In the genomic region with DNA sequence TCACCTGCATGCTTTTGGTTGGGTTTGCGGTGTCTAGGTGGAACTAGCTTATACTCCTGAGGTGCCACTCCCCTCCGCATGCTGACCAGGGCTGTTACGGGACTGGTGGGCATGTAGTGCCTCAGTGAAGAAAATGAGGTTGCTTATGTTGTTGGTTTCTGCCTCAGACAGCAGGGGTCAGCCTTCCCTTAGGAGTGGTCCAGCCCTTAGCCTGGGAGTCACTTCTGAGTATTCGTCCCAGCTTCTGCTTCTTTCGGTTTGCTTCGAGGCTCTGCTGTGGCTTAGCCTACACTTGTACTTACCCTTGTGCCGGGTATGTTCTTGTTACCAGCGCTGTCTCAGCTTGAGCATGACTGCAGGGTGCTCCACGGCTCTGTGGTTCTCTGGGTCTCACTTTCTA, we compare ENCODE assay signal across 7 mouse cellular contexts. TPM values are rescaled to one million over a fixed set of nuclear protein-coding genes. Genes with fewer than 3 reads are reported as not detected.
DNase-seq lines count a peak whose midpoint lies in the region; ATAC-seq lines count a peak whose summit lies in the region.

No protein-coding gene starts in this region.

- no peaks in the 10 kb centered on the region for H3K27me3 ChIP-seq in embryonic facial prominence, embryonic 14.5 days (replicated peaks; ENCODE audit: control insufficient read depth, insufficient read depth, low read length)
- H3K27me3 ChIP-seq in lung, embryonic 16.5 days (ENCODE audit: control insufficient read depth, insufficient read depth, low read depth, low read length) = no peaks in the 10 kb centered on the region

- ATAC-seq in activated CD4-positive, CD25-positive, alpha-beta regulatory T cell, adult 4 months = peak; percentile 57
- ATAC-seq in embryonic facial prominence, embryonic 14.5 days (ENCODE audit: low read depth) = peak; percentile 67
- peak; percentile 38; the same call in 1 of the 2 replicates for ATAC-seq in lung, embryonic 16.5 days (ENCODE audit: low read depth)

- WGBS in embryonic facial prominence, embryonic 14.5 days = 69% methylated on average over 9 of the region's 9 CpGs
- WGBS in lung, embryonic 16.5 days = 63% methylated on average over 9 of the region's 9 CpGs

- H3K9me3 ChIP-seq in embryonic facial prominence, embryonic 14.5 days (ENCODE audit: control insufficient read depth, low read length) = no peaks in the 10 kb centered on the region
- H3K9me3 ChIP-seq in lung, embryonic 16.5 days (ENCODE audit: control insufficient read depth, low read length) = no peaks in the 10 kb centered on the region

- no peaks in the 10 kb centered on the region for H3K36me3 ChIP-seq in embryonic facial prominence, embryonic 14.5 days (ENCODE audit: control insufficient read depth, insufficient read depth, low read length)
- no peaks in the 10 kb centered on the region for H3K36me3 ChIP-seq in lung, embryonic 16.5 days (ENCODE audit: control insufficient read depth, insufficient read depth, low read length)

- H3K4me2 ChIP-seq in embryonic facial prominence, embryonic 14.5 days (ENCODE audit: low read depth, low read length) = no peak overlapping the region
- H3K4me2 ChIP-seq in lung, embryonic 16.5 days (ENCODE audit: low read depth, low read length) = no peak overlapping the region

- no peaks in the 10 kb centered on the region for H3K4me1 ChIP-seq in embryonic facial prominence, embryonic 14.5 days (ENCODE audit: control insufficient read depth, insufficient read depth, low read length)
- H3K4me1 ChIP-seq in lung, embryonic 16.5 days (replicated peaks; ENCODE audit: control insufficient read depth, insufficient read depth, low read length) = no peaks in the 10 kb centered on the region

- no peak overlapping the region for H3K9ac ChIP-seq in embryonic facial prominence, embryonic 14.5 days (ENCODE audit: low read depth, low read length)
- H3K9ac ChIP-seq in lung, embryonic 16.5 days (ENCODE audit: low read length) = no peak overlapping the region

- H3K4me3 ChIP-seq in embryonic facial prominence, embryonic 14.5 days (ENCODE audit: low read depth, low read length) = no peak overlapping the region
- no peak overlapping the region for H3K4me3 ChIP-seq in lung, embryonic 16.5 days (ENCODE audit: low read length)

- DNase-seq in ovary, postnatal 36 days (ENCODE audit: low spot score) = peak; percentile 20
- no peak for DNase-seq in ovary, postnatal 10 days (ENCODE audit: low spot score)
- DNase-seq in embryonic facial prominence, embryonic 14.5 days (ENCODE audit: low spot score) = peak; percentile 63
- DNase-seq in induced T-regulatory cell, adult 2 months (ENCODE audit: low read depth) = peak; percentile 62
- DNase-seq in retina, postnatal 1 day = peak; percentile 76

- H3K27ac ChIP-seq in embryonic facial prominence, embryonic 14.5 days (replicated peaks; ENCODE audit: low read depth, low read length) = no peak overlapping the region
- H3K27ac ChIP-seq in lung, embryonic 16.5 days (ENCODE audit: low read length) = no peak overlapping the region

RNA-seq across cellular contexts. Expression of gene Tbc1d22a, which starts 36.0 kb away (rescaled TPM):
- 10 to 100 TPM; 10.6 to 13.1 TPM for polyA plus RNA-seq in activated CD4-positive, CD25-positive, alpha-beta regulatory T cell, adult 4 months (2017; shearing (Covaris generic))
- 8.1 and 11.1 TPM in 2 replicates for polyA plus RNA-seq in embryonic facial prominence, embryonic 14.5 days (2014; fragmentation: Nextera tagmentation; extraction: Ambion mirVana)
- polyA plus RNA-seq in lung, embryonic 16.5 days (2015; fragmentation: Nextera tagmentation; extraction: Ambion mirVana) = 13.6 and 14.3 TPM in 2 replicates
